Mouse (Mus musculus) heart, postnatal 0 days (tissue): ENCODE measurements around the gene Slbp. TPM values are rescaled to one million over a fixed set of nuclear protein-coding genes. Genes with fewer than 3 reads are reported as not detected.

ENCODE experiments used
- ATAC-seq: fragments of 200-750 bp; cut with Nextera tagmentation; 2 replicates; pipeline ENCODE4 v1.8.0; 2017; ENCODE audit warnings: low read depth, moderate number of reproducible peaks, moderate library complexity; ENCODE audit not compliant: insufficient read depth
- DNase-seq: peaks from one replicate; pipeline ENCODE4 v3.0.0-alpha.2; 2016; ENCODE audit warnings: low spot score
- H3K27ac ChIP-seq: fragments of 300-500 bp; sonication (generic); 2 replicates; pipeline ENCODE4 v1.5.1; 2014; ENCODE audit warnings: low read depth, mild to moderate bottlenecking
- H3K27me3 ChIP-seq: fragments of 300-500 bp; sonication (generic); 2 replicates; pipeline ENCODE4 v1.6.1; 2014; ENCODE audit warnings: low read length, mixed read lengths; ENCODE audit not compliant: control insufficient read depth, insufficient read depth
- H3K36me3 ChIP-seq: fragments of 300-500 bp; sonication (generic); replicated peaks from 2 replicates; pipeline ENCODE4 v1.6.1; 2014; ENCODE audit warnings: low read length, mixed read lengths; ENCODE audit not compliant: control insufficient read depth, insufficient read depth
- H3K4me1 ChIP-seq: fragments of 300-500 bp; sonication (generic); 2 replicates; pipeline ENCODE4 v1.6.1; 2014; ENCODE audit warnings: antibody characterized with exemption; ENCODE audit not compliant: control insufficient read depth, insufficient read depth
- H3K4me2 ChIP-seq: fragments of 300-500 bp; sonication (generic); 2 replicates; pipeline ENCODE4 v1.6.1; 2014; ENCODE audit warnings: low read depth, mild to moderate bottlenecking, low read length, moderate library complexity
- H3K4me3 ChIP-seq: fragments of 300-500 bp; sonication (generic); 2 replicates; pipeline ENCODE4 v1.5.1; 2014; ENCODE audit warnings: low read depth, low read length
- H3K9ac ChIP-seq: fragments of 300-500 bp; sonication (generic); replicated peaks from 2 replicates; pipeline ENCODE4 v1.6.1; 2014; ENCODE audit warnings: low read depth, low read length, mixed read lengths
- H3K9me3 ChIP-seq: fragments of 300-500 bp; sonication (generic); replicated peaks from 2 replicates; pipeline ENCODE4 v1.6.1; 2016; ENCODE audit warnings: low read length; ENCODE audit not compliant: control insufficient read depth
- CTCF ChIP-seq: IDR thresholded peaks from 2 replicates; pipeline ENCODE4 v1.5.1; 2016; ENCODE audit warnings: antibody characterized with exemption, control low read depth, low read depth
- EP300 ChIP-seq: IDR thresholded peaks from 2 replicates; pipeline ENCODE4 v1.6.1; 2016; ENCODE audit warnings: antibody characterized with exemption, low read depth
- WGBS: fragments of 180-500 bp; shearing (Covaris S2); extraction: QIAGEN DNeasy Blood & Tissue Kit; methylation state at CpG from one replicate; pipeline ENCODE4 v1.1.7; 2014; 5-methylcytosine and 5-hydroxymethylcytosine counted together
- polyA plus RNA-seq: library from polyadenylated mRNA; unstranded; fragments of >200 nt; fragmentation: Nextera tagmentation; extraction: Ambion mirVana; gene quantifications from 2 replicates; pipeline ENCODE4 v1.2.1, GENCODE M21; 2015
- total RNA-seq: library from RNA; depleted of rRNA; stranded (reverse); fragments of >200 nt; gene quantifications from 2 replicates; pipeline ENCODE4 v1.2.3, GENCODE M21; 2014; ENCODE audit warnings: low replicate concordance

Slbp gene
- total and polyA plus RNA-seq, 2 experiments from 2014 or later = 65.4 to 90.6 TPM

DNA sequence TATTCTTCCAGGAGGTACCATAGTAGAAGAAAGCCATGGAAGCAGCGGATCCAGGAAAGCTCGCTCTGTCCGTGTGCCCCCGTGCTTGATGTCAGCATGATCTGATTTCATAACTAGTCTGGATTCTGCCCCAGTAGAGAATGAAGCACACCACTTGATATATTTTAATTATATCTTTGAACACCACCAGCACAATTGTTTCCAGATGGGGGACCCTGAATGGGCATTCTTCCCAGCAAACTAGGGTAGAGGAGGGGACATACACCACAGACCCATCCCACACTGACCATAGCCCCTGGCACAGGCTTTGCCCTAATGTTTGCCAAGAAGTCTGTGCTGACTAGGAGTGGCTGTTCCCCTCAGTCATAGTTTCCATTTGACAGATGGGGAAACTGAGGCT, 32.6 kb upstream of the Slbp start:
- TF ChIP-seq CTCF (no peak), EP300 (no peak)
- 92% methylated on average over 4 of the region's 4 CpGs for WGBS
- H3K27ac ChIP-seq = no peak overlapping the region
- no peaks in the 10 kb centered on the region for H3K9me3 ChIP-seq
- DNase-seq (no peak), ATAC-seq (no peak)
- no peak overlapping the region for H3K4me2 ChIP-seq
- H3K27me3 ChIP-seq = no peaks in the 10 kb centered on the region
- no peak overlapping the region for H3K9ac ChIP-seq
- H3K4me3 ChIP-seq = no peak overlapping the region
- no peaks in the 10 kb centered on the region for H3K36me3 ChIP-seq
- peaks cover 11% of the 10 kb centered on the region; the same call in 1 of the 2 replicates for H3K4me1 ChIP-seq

DNA sequence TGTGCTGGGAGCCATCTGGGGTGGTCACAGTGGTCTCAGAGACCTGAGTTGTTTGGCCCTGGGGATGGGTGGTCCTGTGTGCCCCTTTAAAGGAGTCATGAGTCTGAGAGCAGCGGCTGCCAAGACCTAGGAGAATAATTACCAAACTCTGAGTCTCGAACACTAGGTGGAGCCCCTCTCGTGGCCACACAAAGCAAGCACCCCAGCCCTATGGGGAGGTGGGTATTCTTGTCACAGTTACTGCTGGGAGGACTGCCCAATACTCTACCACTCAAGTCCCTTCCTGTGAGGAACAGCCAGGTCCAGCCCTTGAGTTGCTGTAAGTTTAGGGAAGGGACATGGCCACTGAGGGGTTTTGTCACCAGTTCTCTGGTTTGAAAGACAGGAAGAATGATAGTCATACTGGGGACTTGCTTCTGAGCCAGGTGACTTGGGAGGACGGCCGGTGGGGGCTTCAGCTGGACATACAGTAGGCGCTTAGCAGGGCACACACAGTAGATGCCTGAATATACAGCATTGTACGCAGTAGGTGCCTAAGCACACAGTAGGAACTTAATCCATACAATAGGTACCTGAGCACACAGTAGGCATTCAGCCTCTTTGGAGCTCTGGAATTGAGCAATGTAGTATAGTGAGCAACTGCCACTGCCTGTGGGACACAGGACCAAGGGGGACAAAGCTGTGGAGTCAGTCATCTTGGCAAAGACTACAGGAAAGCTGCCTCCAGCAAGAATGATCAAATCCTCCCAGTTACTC, 31.7 kb upstream of the Slbp start:
- H3K4me3 ChIP-seq = no peak overlapping the region
- H3K4me1 ChIP-seq = peaks cover 11% of the 10 kb centered on the region; the same call in 1 of the 2 replicates
- no peaks in the 10 kb centered on the region for H3K27me3 ChIP-seq
- DNase-seq (peak; percentile 49), ATAC-seq (peak; percentile 71)
- H3K9ac ChIP-seq = no peak overlapping the region
- no peak overlapping the region for H3K4me2 ChIP-seq
- TF ChIP-seq EP300 (no peak), CTCF (peak; percentile 71)
- no peaks in the 10 kb centered on the region for H3K9me3 ChIP-seq
- H3K27ac ChIP-seq = no peak overlapping the region
- 39% methylated on average over 7 of the region's 7 CpGs for WGBS
- H3K36me3 ChIP-seq = no peaks in the 10 kb centered on the region

- ATAC-seq (no peak), DNase-seq (no peak)
- no peaks in the 10 kb centered on the region for H3K27me3 ChIP-seq
- WGBS = 82% methylated on average over 4 of the region's 4 CpGs
- H3K4me3 ChIP-seq = no peak overlapping the region
- no peak overlapping the region for H3K27ac ChIP-seq
- H3K4me2 ChIP-seq = no peak overlapping the region
- TF ChIP-seq CTCF = no peak
- no peak for TF ChIP-seq EP300
- no peaks in the 10 kb centered on the region for H3K9me3 ChIP-seq
- no peak overlapping the region for H3K9ac ChIP-seq
- no peaks in the 10 kb centered on the region for H3K36me3 ChIP-seq
- peaks cover 3% of the 10 kb centered on the region; the same call in 1 of the 2 replicates for H3K4me1 ChIP-seq
Observed at GRCm38 (mm10) chr5:33682963-33683362, 30.6 kb upstream of the Slbp start.

- Histone ChIP-seq H3K4me3 (no peak overlapping the region), H3K4me1 (no peaks in the 10 kb centered on the region), H3K36me3 (no peaks in the 10 kb centered on the region), H3K27ac (no peak overlapping the region; the same call in 1 of the 2 replicates), H3K27me3 (no peaks in the 10 kb centered on the region), H3K4me2 (no peak overlapping the region), H3K9me3 (no peaks in the 10 kb centered on the region), H3K9ac (no peak overlapping the region)
- DNase-seq (no peak), ATAC-seq (no peak)
- TF ChIP-seq EP300 (no peak), CTCF (no peak)
- WGBS = 54% methylated on average over 15 of the region's 15 CpGs
Observed at GRCm38 (mm10) chr5:33681611-33682388, 29.4 kb upstream of the Slbp start.

DNA sequence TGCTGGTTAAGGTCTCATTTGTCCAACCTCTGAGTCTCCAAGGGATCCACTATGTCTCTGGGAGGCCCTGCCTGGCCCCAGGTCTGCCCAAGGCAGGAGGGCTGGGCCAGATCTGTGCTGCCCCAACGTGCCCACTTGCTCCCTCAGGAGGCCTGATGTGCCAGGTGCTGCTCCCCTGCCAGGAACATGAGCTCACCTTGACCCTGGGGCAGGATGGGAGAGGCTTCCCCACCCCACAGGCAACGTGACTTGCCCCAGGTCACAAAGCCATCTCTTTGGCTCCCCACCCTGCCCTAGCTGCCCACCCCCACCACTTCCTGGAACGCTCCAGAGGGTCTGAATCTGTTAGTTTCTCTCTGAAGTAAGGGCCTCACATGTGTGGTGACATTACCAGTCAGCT, 28.7 kb upstream of the Slbp start:
- H3K4me1 ChIP-seq = no peaks in the 10 kb centered on the region
- H3K27me3 ChIP-seq = no peaks in the 10 kb centered on the region
- no peak overlapping the region for H3K4me2 ChIP-seq
- DNase-seq (no peak), ATAC-seq (no peak)
- 48% methylated on average over 3 of the region's 3 CpGs for WGBS
- TF ChIP-seq CTCF (no peak), EP300 (no peak)
- H3K9ac ChIP-seq = no peak overlapping the region
- H3K36me3 ChIP-seq = no peaks in the 10 kb centered on the region
- no peak overlapping the region for H3K4me3 ChIP-seq
- no peaks in the 10 kb centered on the region for H3K9me3 ChIP-seq
- H3K27ac ChIP-seq = no peak overlapping the region
